Mouse (Mus musculus) retina, postnatal 7 days (tissue): ENCODE measurements around the gene AI467606.
A peak's percentile ranks its signal among the peaks of the same experiment; 100 is the strongest.
"Not testable (repeated sequence)": the region's sequence is repeated elsewhere in the genome, so short reads cannot be mapped to it uniquely, and the experiment has no call there.

Source experiments
- DNase-seq: peaks from one replicate; pipeline ENCODE4 v3.0.0-alpha.2; 2012; ENCODE audit warnings: low read depth, low spot score

Gene AI467606

GRCm38 (mm10) chr7:127091114-127091896, at the start of gene AI467606:
Gene AI467606, plus strand, starts transcription at chr7:127091359.
- DNase-seq = no peak

- DNase-seq = peak; percentile 82
Measured at GRCm38 (mm10) chr7:127041851-127042672, 49.1 kb upstream of the AI467606 start, which contains the start of gene Kif22. Gene Kif22, minus strand, starts transcription at chr7:127042471.

GRCm38 (mm10) chr7:127055026-127055585, 36.1 kb upstream of the AI467606 start:
- DNase-seq = no peak

- no peak for DNase-seq
Measured at GRCm38 (mm10) chr7:127065538-127065937, 25.6 kb upstream of the AI467606 start.

GRCm38 (mm10) chr7:127066317-127066716, 24.8 kb upstream of the AI467606 start:
- DNase-seq = no peak

GRCm38 (mm10) chr7:127070871-127071413, 20.2 kb upstream of the AI467606 start:
- no peak for DNase-seq

- DNase-seq = no peak
Measured at GRCm38 (mm10) chr7:127073221-127073620, 17.9 kb upstream of the AI467606 start.

- no peak for DNase-seq
Measured at GRCm38 (mm10) chr7:127076188-127076587, 15.0 kb upstream of the AI467606 start.

- DNase-seq = no peak
Measured at GRCm38 (mm10) chr7:127077692-127078091, 13.5 kb upstream of the AI467606 start.

- DNase-seq = no peak
Measured at GRCm38 (mm10) chr7:127080045-127080444, 11.1 kb upstream of the AI467606 start.

GRCm38 (mm10) chr7:127082271-127082670, 8.9 kb upstream of the AI467606 start:
- no peak for DNase-seq

GRCm38 (mm10) chr7:127082995-127083394, 8.2 kb upstream of the AI467606 start:
- DNase-seq = no peak

- DNase-seq = no peak
Measured at GRCm38 (mm10) chr7:127083689-127084088, 7.5 kb upstream of the AI467606 start.

GRCm38 (mm10) chr7:127084794-127085193, 6.4 kb upstream of the AI467606 start:
- DNase-seq = no peak

GRCm38 (mm10) chr7:127085751-127086150, 5.4 kb upstream of the AI467606 start:
- DNase-seq = not testable (repeated sequence)

GRCm38 (mm10) chr7:127087278-127088010, 3.7 kb upstream of the AI467606 start, which contains the start of gene Zg16:
Gene Zg16, minus strand, starts transcription at chr7:127087328.
- DNase-seq = not testable (repeated sequence)

GRCm38 (mm10) chr7:127088083-127088482, 3.1 kb upstream of the AI467606 start:
- no peak for DNase-seq

- DNase-seq = no peak
Measured at GRCm38 (mm10) chr7:127088901-127089845, 2.0 kb upstream of the AI467606 start.

- DNase-seq = no peak
Measured at GRCm38 (mm10) chr7:127090154-127091113, 725 bp upstream of the AI467606 start.
